14 mouse cellular contexts compared by ENCODE assay signal in the genomic region with DNA sequence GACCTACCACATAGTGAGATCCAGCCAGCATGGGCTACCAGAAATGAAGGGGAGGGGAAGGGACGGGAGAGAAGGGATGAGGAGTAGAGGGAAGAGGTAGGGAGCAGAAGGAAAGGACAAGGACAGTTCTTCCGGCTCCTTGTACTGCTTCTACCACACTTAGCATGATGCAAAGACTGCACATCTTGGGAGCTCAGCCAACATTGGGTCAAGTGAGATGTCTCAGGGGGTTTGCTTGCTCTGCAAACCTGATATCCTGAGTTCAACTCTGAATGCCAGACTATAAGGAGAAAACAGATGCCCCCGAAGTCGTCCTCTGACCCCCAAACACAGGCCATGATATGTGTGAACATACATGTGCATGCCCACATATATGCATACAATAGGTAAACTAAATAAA.
"Had no signal": no experiment of that assay in that cellular context is flagged by ENCODE, and none has a peak within 500 bp of the region (broad histone marks: within the 10 kb centered on the region; RNA-seq: fewer than 3 reads in every experiment).

No protein-coding gene starts in this region.

- DNase-seq: lung, adult 18-20 months; lung, embryonic 14.5 days; lung, postnatal 10 days; lung, postnatal 4 days; midbrain, embryonic 14.5 days; right cerebral cortex, postnatal 14 days; thymus, adult 2 months; thymus, postnatal 25 days had no signal

- H3K4me3 ChIP-seq: midbrain, embryonic 10.5 days; midbrain, embryonic 12.5 days; neural tube, embryonic 12.5 days; stomach, embryonic 15.5 days had no signal

- H3K9me3 ChIP-seq: midbrain, embryonic 10.5 days; midbrain, embryonic 12.5 days; neural tube, embryonic 12.5 days; stomach, embryonic 15.5 days had no signal

- H3K27me3 ChIP-seq: midbrain, embryonic 12.5 days; neural tube, embryonic 12.5 days; stomach, embryonic 15.5 days had no signal

- H3K36me3 ChIP-seq: midbrain, embryonic 10.5 days; midbrain, embryonic 12.5 days; neural tube, embryonic 12.5 days; stomach, embryonic 15.5 days had no signal

- ATAC-seq: midbrain, embryonic 16.5 days had no signal

- H3K27ac ChIP-seq: midbrain, embryonic 10.5 days; midbrain, embryonic 12.5 days; neural tube, embryonic 12.5 days; stomach, embryonic 15.5 days; stomach, postnatal 0 days had no signal
